Mouse (Mus musculus) liver, embryonic 14.5 days (tissue): Measurements from ENCODE around the gene Casp2. TPM values are rescaled to one million over a fixed set of nuclear protein-coding genes. Genes with fewer than 3 reads are reported as not detected.

ENCODE experiments used
- ATAC-seq: fragments of 200-750 bp; cut with Nextera tagmentation; 2 replicates; pipeline ENCODE4 v1.8.0; 2017; ENCODE audit warnings: moderate number of reproducible peaks, mild to moderate bottlenecking, moderate library complexity; ENCODE audit not compliant: insufficient read depth
- DNase-seq, 3 experiments: peaks; one replicate each; pipeline ENCODE4 v3.0.0-alpha.2; 2012 to 2013; ENCODE audit warnings: low read depth in 3 of 3, low spot score in 3 of 3
- H3K27ac ChIP-seq: fragments of 300-500 bp; sonication (generic); 2 replicates; pipeline ENCODE4 v1.5.1; 2014; ENCODE audit warnings: moderate library complexity, mild to moderate bottlenecking, control low read depth, inconsistent platforms
- H3K27me3 ChIP-seq: fragments of 300-500 bp; sonication (generic); 2 replicates; pipeline ENCODE4 v1.6.1; 2014; ENCODE audit warnings: mild to moderate bottlenecking, low read length, moderate library complexity; ENCODE audit not compliant: control insufficient read depth, insufficient read depth
- H3K36me3 ChIP-seq: fragments of 300-500 bp; sonication (generic); replicated peaks from 2 replicates; pipeline ENCODE4 v1.6.1; 2014; ENCODE audit warnings: low read depth; ENCODE audit not compliant: control insufficient read depth, insufficient read depth
- H3K4me1 ChIP-seq, 2 experiments: fragments of 200-500 bp in 1 of 2; fragments of 300-500 bp in 1 of 2; sonication (generic) in 1 of 2; replicated peaks; 2 replicates each; pipeline ENCODE4 v1.6.1; 2012 to 2014; ENCODE audit warnings: antibody characterized with exemption in 1 of 2, inconsistent platforms in 1 of 2, low read length in 1 of 2; ENCODE audit not compliant: control insufficient read depth in 2 of 2, insufficient read depth in 2 of 2
- H3K4me2 ChIP-seq: fragments of 300-500 bp; sonication (generic); 2 replicates; pipeline ENCODE4 v1.6.1; 2014; ENCODE audit warnings: low read depth, mild to moderate bottlenecking, control low read depth, moderate library complexity
- H3K4me3 ChIP-seq, 2 experiments: fragments of 200-500 bp in 1 of 2; fragments of 300-500 bp in 1 of 2; sonication (generic) in 1 of 2; 2 replicates each; pipeline ENCODE4 v1.5.1; 2012 to 2014; ENCODE audit warnings: low read depth in 2 of 2, low read length in 2 of 2, mild to moderate bottlenecking in 2 of 2, control low read depth in 1 of 2, inconsistent platforms in 1 of 2, moderate library complexity in 1 of 2; ENCODE audit not compliant: insufficient read depth in 1 of 2
- H3K9ac ChIP-seq: fragments of 300-500 bp; sonication (generic); replicated peaks from 2 replicates; pipeline ENCODE4 v1.6.1; 2014; ENCODE audit warnings: mild to moderate bottlenecking, control low read depth, moderate library complexity
- H3K9me3 ChIP-seq: fragments of 300-500 bp; sonication (generic); 2 replicates; pipeline ENCODE4 v1.6.1; 2016; ENCODE audit warnings: low read length, mixed read lengths; ENCODE audit not compliant: control insufficient read depth
- CTCF ChIP-seq: IDR thresholded peaks from 2 replicates; pipeline ENCODE4 v1.5.1; 2016; ENCODE audit warnings: antibody characterized with exemption, low read depth, control low read depth
- EP300 ChIP-seq: IDR thresholded peaks from 2 replicates; pipeline ENCODE4 v1.6.1; 2016; ENCODE audit warnings: antibody characterized with exemption, low read depth
- WGBS: fragments of 180-500 bp; shearing (Covaris S2); extraction: QIAGEN DNeasy Blood & Tissue Kit; methylation state at CpG from one replicate; pipeline ENCODE4 v1.1.7; 2014; ENCODE audit not compliant: insufficient replicate concordance; 5-methylcytosine and 5-hydroxymethylcytosine counted together
- polyA plus RNA-seq, 2 experiments: library from polyadenylated mRNA; depleted of rRNA in 1 of 2; stranded (reverse) in 1 of 2; unstranded in 1 of 2; fragments of >200 nt; fragmentation: Nextera tagmentation in 1 of 2; extraction: Ambion mirVana in 1 of 2; gene quantifications; 2 replicates each; pipeline versions ENCODE4 v1.2.1 to v1.2.3; 2012 to 2014

Casp2 gene
- polyA plus RNA-seq, 2 experiments = 21.9 to 26.1 TPM

GRCm38 (mm10) chr6:42299362-42299761 lies 34.6 kb downstream of the Casp2 start:
- no peak overlapping the region for H3K4me3 ChIP-seq
- ATAC-seq (no peak), DNase-seq (peak in 1 of 3 experiments; percentile 7)
- H3K9ac ChIP-seq = no peak overlapping the region
- no peak for TF ChIP-seq EP300
- TF ChIP-seq CTCF = no peak
- H3K27me3 ChIP-seq = no peaks in the 10 kb centered on the region
- no peaks in the 10 kb centered on the region for H3K4me1 ChIP-seq
- H3K36me3 ChIP-seq = no peaks in the 10 kb centered on the region
- H3K27ac ChIP-seq = no peak overlapping the region
- H3K9me3 ChIP-seq = no peaks in the 10 kb centered on the region
- no peak overlapping the region for H3K4me2 ChIP-seq
- WGBS = 25% methylated on average over 5 of the region's 5 CpGs

- DNase-seq = no peak
- H3K4me2 ChIP-seq = no peak overlapping the region
Observed at GRCm38 (mm10) chr6:42309816-42310378, 45.1 kb downstream of the Casp2 start.

DNA sequence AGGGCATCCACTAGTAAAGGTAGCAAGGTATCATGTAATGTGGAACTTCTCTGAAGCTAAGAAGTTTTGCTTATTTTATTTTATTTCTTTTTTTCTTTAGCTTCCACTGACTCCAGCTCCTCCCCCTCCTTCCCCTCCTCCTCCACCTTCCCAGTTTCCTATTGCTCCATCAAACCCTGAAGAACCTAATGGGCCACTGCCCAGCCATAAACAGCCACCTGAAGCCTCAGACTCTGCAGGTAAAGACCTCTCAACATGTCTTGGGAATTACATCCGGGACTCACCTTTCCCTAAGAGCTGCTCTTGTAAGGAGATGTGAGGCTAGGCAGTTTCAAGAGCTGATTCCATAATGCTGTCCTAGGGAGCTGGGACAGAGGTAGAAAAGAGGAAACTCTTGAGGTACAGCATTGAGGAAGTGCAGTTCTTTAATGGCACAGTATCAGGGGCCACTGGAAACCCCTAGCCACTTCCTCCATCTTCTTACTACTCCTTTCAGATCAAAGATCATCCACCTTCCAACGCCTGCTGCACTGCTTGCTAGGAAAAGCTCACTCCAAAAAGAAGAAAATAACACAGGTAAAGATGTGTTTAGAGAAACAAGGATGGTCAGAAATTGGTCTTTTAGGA lies 45.8 kb downstream of the Casp2 start:
- no peak overlapping the region for H3K4me3 ChIP-seq
- H3K27ac ChIP-seq = no peak overlapping the region
- TF ChIP-seq CTCF (no peak), EP300 (no peak)
- WGBS = 30% methylated on average over 2 of the region's 2 CpGs
- DNase-seq = no peak
- ATAC-seq = no peak
- H3K9me3 ChIP-seq = no peaks in the 10 kb centered on the region
- H3K9ac ChIP-seq = no peak overlapping the region
- no peaks in the 10 kb centered on the region for H3K27me3 ChIP-seq
- no peaks in the 10 kb centered on the region for H3K36me3 ChIP-seq
- H3K4me1 ChIP-seq = no peaks in the 10 kb centered on the region
- H3K4me2 ChIP-seq = no peak overlapping the region

More at GRCm38 (mm10) chr6:42309816-42310378, 45.1 kb downstream of the Casp2 start:
- H3K36me3 ChIP-seq = no peaks in the 10 kb centered on the region
- ATAC-seq = no peak
- no peaks in the 10 kb centered on the region for H3K9me3 ChIP-seq
- no peak overlapping the region for H3K27ac ChIP-seq
- TF ChIP-seq CTCF (peak; percentile 37; the same call in 1 of the 2 replicates), EP300 (no peak)
- WGBS = 40% methylated on average over 8 of the region's 8 CpGs
- no peaks in the 10 kb centered on the region for H3K27me3 ChIP-seq
- no peaks in the 10 kb centered on the region for H3K4me1 ChIP-seq
- H3K9ac ChIP-seq = no peak overlapping the region
- H3K4me3 ChIP-seq = no peak overlapping the region

DNA sequence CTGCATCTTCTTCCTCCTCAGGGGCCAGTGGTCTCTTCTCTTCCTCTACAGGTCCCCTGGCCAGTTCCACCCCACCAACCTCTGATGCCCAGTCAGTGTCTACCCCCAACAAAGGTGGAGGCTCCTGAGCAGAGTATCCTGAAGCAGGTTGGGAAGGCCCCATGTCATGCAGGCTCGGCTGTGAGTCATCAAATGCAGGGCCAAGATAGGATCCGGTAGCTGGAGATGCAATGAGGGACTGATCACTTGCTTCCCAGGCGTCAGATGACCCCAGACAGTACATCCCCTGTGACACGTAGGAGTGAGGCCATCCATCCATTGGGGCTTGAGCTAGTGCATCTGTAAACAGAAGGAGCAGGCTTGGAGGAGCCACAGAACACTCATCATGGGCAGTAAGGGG lies 53.5 kb downstream of the Casp2 start:
- no peaks in the 10 kb centered on the region for H3K4me1 ChIP-seq
- H3K4me2 ChIP-seq = no peak overlapping the region
- no peak overlapping the region for H3K27ac ChIP-seq
- no peaks in the 10 kb centered on the region for H3K36me3 ChIP-seq
- DNase-seq (no peak), ATAC-seq (no peak)
- WGBS = 52% methylated on average over 4 of the region's 4 CpGs
- TF ChIP-seq CTCF (no peak), EP300 (no peak)
- H3K27me3 ChIP-seq = peaks cover 23% of the 10 kb centered on the region
- H3K9ac ChIP-seq = no peak overlapping the region
- no peak overlapping the region for H3K4me3 ChIP-seq
- H3K9me3 ChIP-seq = no peaks in the 10 kb centered on the region

DNA sequence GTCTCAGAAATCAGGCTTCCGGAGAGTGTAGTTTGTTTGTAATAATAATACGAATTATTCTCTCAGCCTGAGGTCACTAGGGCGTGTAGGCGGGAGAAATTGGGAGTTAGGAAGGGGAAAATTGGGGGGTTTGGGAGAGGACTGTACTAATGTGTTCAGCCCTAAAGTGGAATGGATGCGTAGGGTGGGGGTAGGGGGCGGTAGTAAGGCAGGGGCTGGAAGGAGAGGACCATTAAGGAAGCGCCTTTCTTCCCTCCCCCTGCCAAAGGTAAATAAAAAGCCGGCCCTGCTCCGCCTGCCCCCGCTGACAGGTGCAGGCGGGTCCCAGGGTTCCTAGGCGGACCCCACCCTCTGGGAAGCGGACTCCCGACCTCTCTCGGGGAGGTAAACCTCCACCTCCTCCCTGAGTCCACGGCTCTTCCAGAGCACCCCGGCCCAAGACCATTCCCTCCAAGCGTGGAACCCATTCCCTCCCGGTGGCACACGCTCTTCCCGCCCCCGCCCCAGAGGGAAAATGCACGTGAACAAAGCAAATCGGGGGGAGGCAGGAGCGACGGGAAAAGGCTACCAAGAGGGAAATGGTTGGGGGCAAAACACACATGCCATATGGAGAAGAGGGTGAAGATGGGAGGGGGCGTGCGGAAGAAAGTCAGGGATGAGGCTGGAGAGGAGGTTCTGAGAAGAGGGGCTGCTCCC lies 58.7 kb downstream of the Casp2 start:
- Histone ChIP-seq H3K4me1 (peaks cover 0 to 3% of the 10 kb centered on the region in 2 experiments; a peak in 2 of 4 replicates), H3K4me3 (no peak overlapping the region), H3K9me3 (no peaks in the 10 kb centered on the region), H3K27me3 (peaks cover 47% of the 10 kb centered on the region), H3K36me3 (no peaks in the 10 kb centered on the region), H3K9ac (no peak overlapping the region), H3K4me2 (no peak overlapping the region), H3K27ac (no peak overlapping the region)
- TF ChIP-seq CTCF = no peak
- TF ChIP-seq EP300 = no peak
- no peak for ATAC-seq
- 2% methylated on average over 27 of the region's 28 CpGs for WGBS
- DNase-seq = no peak
